Mouse (Mus musculus): Measurements from ENCODE around the gene Rab3b.

Rab3b gene

GRCm38 (mm10) chr4:108878963-108879822 is at the start of gene Rab3b:
Gene Rab3b (plus strand): TSS chr4:108879063.
- peak; percentile 75 to 79 for DNase-seq

- DNase-seq: no peak
These were observed 48.2 kb upstream of the Rab3b start for GRCm38 (mm10) chr4:108830698-108831097.

GRCm38 (mm10) chr4:108832916-108833827 is 45.7 kb upstream of the Rab3b start, which contains the start of gene Btf3l4:
Gene Btf3l4 (minus strand): TSS chr4:108833614.
- peak; percentile 95 to 97 for DNase-seq

GRCm38 (mm10) chr4:108833828-108834114 is 45.1 kb upstream of the Rab3b start:
- DNase-seq: no peak

GRCm38 (mm10) chr4:108834115-108834970 is 44.5 kb upstream of the Rab3b start, which contains the start of gene Txndc12:
Gene Txndc12 (plus strand): TSS chr4:108834601.
- peak; percentile 87 to 91 for DNase-seq

GRCm38 (mm10) chr4:108834971-108835311 is 43.9 kb upstream of the Rab3b start:
- DNase-seq: peak; percentile 51 to 53

- peak in 1 of 2 experiments; percentile 9 for DNase-seq
These were observed 43.4 kb upstream of the Rab3b start for GRCm38 (mm10) chr4:108835496-108835895.

GRCm38 (mm10) chr4:108838031-108838430 is 40.8 kb upstream of the Rab3b start:
- DNase-seq: no peak

GRCm38 (mm10) chr4:108841920-108842578 is 36.8 kb upstream of the Rab3b start:
- DNase-seq: no peak

GRCm38 (mm10) chr4:108843336-108843735 is 35.5 kb upstream of the Rab3b start:
- DNase-seq: no peak

GRCm38 (mm10) chr4:108845824-108846569 is 32.9 kb upstream of the Rab3b start:
- DNase-seq: no peak

- DNase-seq: peak; percentile 89 to 90
These were observed 31.0 kb upstream of the Rab3b start, which contains the start of gene Kti12 for GRCm38 (mm10) chr4:108847715-108848504. Gene Kti12 (plus strand): TSS chr4:108847785.

GRCm38 (mm10) chr4:108848505-108848848 is 30.4 kb upstream of the Rab3b start, which contains the start of gene A730015C16Rik:
Gene A730015C16Rik (minus strand): TSS chr4:108848619.
- DNase-seq: peak; percentile 64 to 69

GRCm38 (mm10) chr4:108866806-108867205 is 12.1 kb upstream of the Rab3b start:
- DNase-seq: no peak

- DNase-seq: peak; percentile 94 to 97
These were observed 9.0 kb upstream of the Rab3b start for GRCm38 (mm10) chr4:108869730-108870374.

- DNase-seq: no peak
These were observed 5.1 kb upstream of the Rab3b start for GRCm38 (mm10) chr4:108873746-108874145.

GRCm38 (mm10) chr4:108877901-108878300 is 962 bp upstream of the Rab3b start:
- DNase-seq: no peak

GRCm38 (mm10) chr4:108883815-108884214 is 5.0 kb downstream of the Rab3b start:
- DNase-seq: peak in 1 of 2 experiments; percentile 30

- no peak for DNase-seq
These were observed 8.6 kb downstream of the Rab3b start for GRCm38 (mm10) chr4:108887456-108887855.

GRCm38 (mm10) chr4:108890876-108891275 is 12.0 kb downstream of the Rab3b start:
- peak; percentile 40 to 66 for DNase-seq

All from cerebellum, postnatal 10 days (tissue).